Mouse (Mus musculus) testis, postnatal 10 days (tissue): Measurements from ENCODE around the gene Gtpbp2.

ENCODE experiments used
- DNase-seq: peaks from one replicate; pipeline ENCODE4 v3.0.0; 2021; ENCODE audit warnings: low spot score

The Gtpbp2 gene

GRCm38 (mm10) chr17:46203078-46203477 lies 42.2 kb downstream of the Gtpbp2 start:
- DNase-seq, result no peak

- DNase-seq, result no peak
Measured at GRCm38 (mm10) chr17:46206676-46207075, 45.8 kb downstream of the Gtpbp2 start.

GRCm38 (mm10) chr17:46210550-46210949 lies 49.7 kb downstream of the Gtpbp2 start:
- DNase-seq, result no peak
